Mouse (Mus musculus) liver, adult (tissue): ENCODE results near the gene Lrp5.

Source experiments
- GATA4 ChIP-seq: IDR thresholded peaks from 2 replicates; pipeline ENCODE4 v1.6.1; 2014; ENCODE audit warnings: mild to moderate bottlenecking, low read length; ENCODE audit not compliant: insufficient replicate concordance

Gene Lrp5

DNA sequence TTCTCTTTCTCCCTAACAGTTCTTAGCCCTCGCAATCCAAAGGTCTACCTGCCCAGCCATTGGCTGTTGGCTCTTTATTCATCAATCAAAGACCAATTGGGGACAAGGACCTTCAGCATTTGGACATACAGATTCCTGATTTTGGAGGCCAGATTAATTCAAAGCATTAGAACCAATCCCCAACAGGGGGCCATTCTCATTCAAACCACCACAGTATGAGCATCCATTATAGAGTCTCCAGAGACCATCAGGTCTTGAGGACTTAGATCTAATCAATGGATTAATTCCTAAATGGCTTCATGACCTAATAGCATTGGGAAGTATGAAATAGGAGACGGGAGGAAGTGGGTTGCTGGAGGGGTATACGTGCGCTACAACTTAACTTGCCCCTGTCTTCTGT, 16.1 kb upstream of the Lrp5 start:
- no peak for TF ChIP-seq GATA4

GRCm38 (mm10) chr19:3699508-3700438, 13.4 kb upstream of the Lrp5 start:
- no peak for TF ChIP-seq GATA4

DNA sequence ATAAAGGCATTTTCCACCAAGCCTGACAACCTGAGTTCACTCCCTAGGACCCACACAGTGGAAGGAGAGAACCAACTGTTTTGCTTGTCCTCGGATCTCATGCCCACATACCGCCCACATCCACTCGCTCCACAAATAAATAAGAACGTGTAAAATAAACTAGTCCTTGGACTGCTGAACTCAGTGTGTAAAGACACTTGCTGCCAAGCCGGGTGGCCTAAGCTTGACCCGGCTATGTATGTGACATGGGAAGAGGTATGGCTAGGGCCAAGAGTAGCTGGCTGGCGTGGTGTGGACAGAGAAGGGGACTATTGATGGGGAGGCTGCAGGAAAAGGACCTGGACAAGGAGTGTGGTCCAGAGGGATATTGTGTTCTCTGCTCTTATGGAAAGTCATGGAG, 11.7 kb upstream of the Lrp5 start:
- TF ChIP-seq GATA4 = no peak

DNA sequence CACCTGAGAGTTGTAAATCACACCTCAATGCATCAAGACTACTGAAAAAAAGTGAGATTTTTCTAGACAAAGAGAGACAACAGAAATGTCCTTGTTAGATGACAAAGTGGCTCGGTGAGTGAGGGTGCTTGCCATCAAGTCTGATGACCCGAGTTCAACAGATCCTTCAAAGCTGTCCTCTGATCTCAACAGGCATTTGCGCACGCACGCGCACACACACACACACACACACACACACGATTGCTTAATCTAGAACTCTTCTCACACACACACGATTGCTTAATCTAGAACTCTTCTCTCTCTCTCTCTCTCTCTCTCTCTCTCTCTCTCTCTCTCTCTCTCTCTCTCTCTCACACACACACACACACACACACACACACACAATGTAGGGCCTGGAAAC, 9.6 kb upstream of the Lrp5 start:
- no peak for TF ChIP-seq GATA4

DNA sequence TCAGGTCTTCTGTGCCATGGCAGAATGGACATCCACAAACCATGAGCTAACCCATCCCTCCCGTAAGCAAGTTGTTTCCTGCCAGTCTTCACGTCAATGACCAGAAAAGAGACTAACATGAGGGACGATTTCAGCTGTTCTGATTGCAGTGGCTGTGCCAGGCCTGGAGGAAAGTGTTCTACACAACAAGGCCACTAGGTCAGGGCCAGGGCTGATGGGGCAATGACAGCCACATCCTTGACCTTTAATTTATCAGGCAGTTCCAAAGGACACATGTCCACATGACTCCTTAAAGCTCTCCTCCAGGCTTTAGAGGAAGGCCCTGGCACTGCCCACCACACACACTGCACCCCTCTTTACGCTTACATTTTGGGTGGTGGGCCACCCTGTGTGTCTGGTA, 9.1 kb upstream of the Lrp5 start:
- no peak for TF ChIP-seq GATA4

DNA sequence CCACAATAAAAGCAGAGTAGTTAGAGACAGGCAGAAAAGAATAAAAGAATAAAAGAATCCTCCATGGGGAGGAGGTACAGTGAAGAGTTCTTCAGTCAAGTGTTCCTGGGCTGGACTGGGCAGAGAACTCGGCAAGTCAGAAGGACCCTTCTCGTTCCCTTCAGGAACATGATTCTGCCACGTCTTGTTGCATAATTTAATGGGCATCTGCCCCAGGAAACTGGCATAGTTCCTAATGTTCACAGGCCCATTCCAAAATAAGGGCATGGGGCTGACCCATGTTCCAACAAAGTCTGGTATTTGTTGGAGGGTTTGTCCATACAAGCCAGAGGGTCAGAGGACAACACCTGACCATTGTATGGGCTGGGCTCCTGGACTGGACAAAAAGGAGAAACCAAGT, 8.6 kb upstream of the Lrp5 start:
- no peak for TF ChIP-seq GATA4

- TF ChIP-seq GATA4 = no peak
Measured at GRCm38 (mm10) chr19:3694476-3694875, 8.1 kb upstream of the Lrp5 start.

GRCm38 (mm10) chr19:3692414-3693145, 6.2 kb upstream of the Lrp5 start:
- TF ChIP-seq GATA4 = no peak

GRCm38 (mm10) chr19:3691337-3691736, 5.0 kb upstream of the Lrp5 start:
- TF ChIP-seq GATA4 = no peak

DNA sequence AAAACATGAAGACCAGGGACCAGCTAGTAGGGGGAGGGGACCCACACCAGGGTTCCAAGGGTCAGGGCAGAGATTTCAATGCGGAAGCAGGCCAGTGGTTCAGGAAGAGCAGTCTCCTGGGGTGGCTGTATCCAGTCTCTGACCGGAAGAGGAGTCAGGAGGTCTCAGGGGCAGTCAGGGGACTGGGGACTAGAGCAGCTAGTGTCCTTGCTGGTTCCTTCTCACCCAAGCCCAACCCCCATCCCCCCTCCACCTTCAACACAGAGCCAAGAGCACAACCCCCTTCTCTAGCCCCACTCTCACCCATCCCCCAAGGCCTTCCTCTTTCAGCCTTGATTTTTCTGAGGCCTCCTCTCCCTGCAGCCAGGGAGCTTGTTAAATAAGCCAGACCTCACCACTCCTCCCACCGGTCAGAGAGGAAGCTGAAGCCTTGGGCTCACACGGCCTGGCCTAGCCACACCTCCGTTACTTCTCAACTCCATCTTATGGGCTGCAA, 1.4 kb upstream of the Lrp5 start:
- TF ChIP-seq GATA4 = peak; percentile 80; the same call in 1 of the 2 replicates

DNA sequence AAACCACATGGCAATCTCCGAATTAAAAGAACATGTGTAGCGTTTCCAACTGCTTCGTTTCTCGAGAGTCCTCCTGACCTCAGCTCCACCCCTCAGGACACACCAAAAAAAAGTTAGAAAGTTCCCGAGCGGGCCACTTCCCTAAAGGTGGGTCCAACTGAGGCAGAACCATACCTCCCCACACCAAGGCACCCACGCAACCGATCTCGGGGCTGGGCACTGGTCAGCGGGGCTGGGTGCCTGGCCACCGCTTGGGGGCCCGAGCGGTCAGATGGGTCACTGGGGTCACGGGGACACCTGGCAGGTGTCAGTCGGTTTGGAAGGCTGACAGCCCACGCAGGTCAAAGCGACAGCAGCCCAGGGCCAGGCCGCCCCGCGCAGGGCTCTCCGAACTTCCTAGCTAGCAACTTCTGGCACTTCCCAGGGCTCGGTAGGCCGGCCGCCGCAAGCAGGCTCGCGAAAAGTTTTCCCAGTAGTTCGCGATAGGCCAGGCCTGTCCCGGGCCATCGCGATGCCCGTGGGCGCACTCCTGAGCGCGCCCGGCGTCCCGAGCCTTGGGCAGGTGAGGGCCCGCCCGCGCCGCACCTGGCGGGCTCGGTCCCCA, 651 bp downstream of the Lrp5 start:
- TF ChIP-seq GATA4 = no peak

DNA sequence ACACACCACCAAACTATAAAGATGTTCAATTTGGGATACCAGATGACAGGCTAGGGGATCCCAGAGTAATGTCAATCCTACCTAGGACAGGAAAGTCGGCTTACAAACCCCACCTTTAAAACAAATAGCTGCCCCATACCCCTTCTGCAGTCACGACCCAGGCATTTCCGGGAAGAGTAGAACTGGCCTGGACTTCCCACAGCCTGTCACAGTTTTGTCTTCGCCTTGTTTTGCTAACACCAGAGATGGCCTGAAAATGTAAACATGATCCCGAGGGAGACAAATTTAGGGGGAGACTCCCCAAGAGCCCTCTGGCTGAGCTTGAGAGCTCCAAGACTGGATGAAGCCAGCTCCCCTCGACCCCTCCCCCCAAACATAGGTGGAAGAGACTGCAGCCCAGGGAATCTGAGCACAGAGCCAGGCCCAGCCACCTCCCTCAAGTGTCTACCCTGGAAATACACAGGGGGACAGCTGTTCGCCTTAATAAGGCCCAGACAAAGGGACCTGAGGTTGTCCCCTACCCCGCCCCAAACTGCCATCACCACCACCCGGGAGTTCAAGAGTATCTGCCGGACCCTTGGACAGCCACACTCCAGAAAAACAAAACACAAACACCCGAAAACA, 1.3 kb downstream of the Lrp5 start:
- no peak for TF ChIP-seq GATA4

DNA sequence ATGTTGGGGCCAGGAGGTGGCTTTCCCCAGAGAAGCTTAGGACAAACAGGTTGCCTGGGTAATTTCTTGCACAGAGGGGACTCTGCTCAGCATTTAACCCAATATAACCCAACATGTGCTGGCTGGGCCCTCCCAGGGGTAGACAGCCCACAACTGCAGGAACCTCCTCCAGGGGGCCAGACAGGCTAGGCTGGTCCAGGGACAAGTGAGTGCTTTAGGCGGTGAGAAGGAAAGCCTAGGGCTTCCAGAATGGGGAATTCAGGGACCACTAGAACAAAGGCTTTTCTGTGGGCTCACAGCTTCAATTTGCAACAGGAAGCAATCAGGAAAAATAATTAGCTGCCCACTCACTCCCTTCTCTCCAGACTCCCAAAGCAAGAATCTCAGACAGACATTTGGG, 1.9 kb downstream of the Lrp5 start:
- TF ChIP-seq GATA4 = no peak

DNA sequence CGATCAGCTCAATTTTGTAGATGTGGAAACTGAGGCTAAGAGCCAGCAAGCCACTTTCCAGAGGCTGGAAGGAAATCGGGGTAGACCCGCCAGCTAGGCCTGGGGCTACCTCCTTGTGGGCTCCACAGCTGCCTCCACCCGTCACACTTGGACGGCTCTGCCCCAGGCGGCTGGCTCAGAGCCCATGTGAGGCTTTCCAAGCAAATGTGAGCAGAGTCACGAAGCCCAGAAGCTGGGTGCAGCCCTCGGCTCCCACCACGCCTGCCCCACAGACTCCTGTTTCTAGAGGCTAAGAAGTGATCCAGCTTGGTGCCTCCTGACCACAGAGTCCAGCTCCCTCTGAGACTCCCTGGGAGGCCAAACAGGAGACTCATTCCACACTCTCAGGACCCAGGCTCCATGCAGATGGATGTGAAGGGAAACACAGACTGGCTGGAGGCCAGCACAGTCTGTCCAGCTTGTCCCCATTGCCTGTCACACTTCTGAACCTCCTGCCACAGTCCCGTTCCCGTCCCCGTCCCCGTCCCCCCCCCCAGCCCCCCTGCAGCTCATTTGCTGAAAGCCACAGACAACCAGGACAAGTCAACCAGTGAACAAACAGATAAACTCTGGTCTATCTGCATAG, 4.9 kb downstream of the Lrp5 start:
- TF ChIP-seq GATA4 = no peak

DNA sequence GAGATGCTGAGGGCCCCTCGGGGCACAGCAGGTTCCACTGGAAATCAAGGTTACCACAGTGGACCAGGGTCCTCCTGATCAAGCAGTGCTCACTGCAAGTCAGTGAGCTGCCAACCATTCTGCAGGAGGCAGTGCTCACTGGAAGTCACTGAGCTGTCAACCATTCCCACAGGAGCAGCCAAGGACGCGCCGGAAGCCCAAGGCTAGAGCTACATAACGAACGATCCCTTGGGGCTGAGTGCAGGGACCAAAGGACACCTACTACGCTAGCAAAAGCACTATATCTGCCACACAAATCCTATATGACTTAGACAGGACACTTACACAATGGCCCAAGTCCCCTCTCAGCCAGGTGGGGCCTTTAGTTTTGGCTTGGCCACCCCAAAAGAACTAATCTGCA, 5.6 kb downstream of the Lrp5 start:
- TF ChIP-seq GATA4 = no peak

- TF ChIP-seq GATA4 = no peak; the same call in 1 of the 2 replicates
Measured at GRCm38 (mm10) chr19:3674122-3674855, 12.1 kb downstream of the Lrp5 start.
